Mouse (Mus musculus): ENCODE measurements around the gene Gm13128. TPM values are rescaled to one million over a fixed set of nuclear protein-coding genes. Genes with fewer than 3 reads are reported as not detected.
"Not testable (repeated sequence)": the region's sequence is repeated elsewhere in the genome, so short reads cannot be mapped to it uniquely, and the experiment has no call there.

Gene Gm13128
- not detected for polyA plus RNA-seq (2017; shearing (Covaris generic))

- not testable (repeated sequence) for ATAC-seq
Observed at GRCm38 (mm10) chr4:144329949-144330348, at the start of gene Gm13128. TSS of gene Gm13128 (plus strand) at chr4:144330249.

DNA sequence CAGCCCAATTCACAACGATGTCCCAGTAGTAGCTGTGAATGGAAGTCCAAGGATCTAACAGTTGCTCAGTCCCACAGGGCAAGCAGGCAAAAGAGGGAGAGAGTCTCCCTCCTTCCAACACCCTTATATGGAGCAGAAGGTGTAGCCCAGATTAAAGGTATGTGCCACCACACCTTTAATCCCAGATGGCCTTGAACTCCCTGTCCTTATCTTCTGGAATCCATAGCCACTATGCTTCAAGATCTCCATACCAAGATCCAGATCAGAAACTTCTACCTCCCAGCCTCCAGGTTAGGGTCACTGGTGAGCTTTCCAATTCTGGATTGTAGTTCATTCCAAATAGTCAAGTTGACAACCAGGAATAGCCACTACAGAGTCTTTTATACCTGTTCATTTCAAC lies 49.7 kb upstream of the Gm13128 start, which contains the start of gene Pramel5:
Gene Pramel5 (minus strand): TSS at position 101 of the 400 bp plus-strand sequence.
- not testable (repeated sequence) for ATAC-seq

DNA sequence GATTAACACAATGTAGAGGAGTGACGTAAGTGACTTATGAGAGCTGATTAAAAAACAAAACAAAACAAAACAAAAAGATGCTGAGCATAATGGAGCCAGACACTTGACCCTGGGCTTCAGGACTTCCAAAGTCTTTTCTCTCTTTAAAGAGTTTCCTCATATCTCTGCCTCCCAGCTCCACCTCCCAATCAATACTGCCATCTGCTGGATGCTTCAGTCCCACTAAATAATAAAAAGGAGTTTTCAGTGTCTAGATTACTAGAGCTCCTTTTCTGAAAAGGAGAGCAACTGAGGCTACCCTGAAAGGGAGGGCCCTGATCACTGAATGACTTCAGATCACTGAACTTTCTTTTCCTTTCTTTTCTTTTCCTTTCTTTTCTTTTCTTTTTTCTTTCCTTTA lies 30.6 kb upstream of the Gm13128 start:
- not testable (repeated sequence) for ATAC-seq

DNA sequence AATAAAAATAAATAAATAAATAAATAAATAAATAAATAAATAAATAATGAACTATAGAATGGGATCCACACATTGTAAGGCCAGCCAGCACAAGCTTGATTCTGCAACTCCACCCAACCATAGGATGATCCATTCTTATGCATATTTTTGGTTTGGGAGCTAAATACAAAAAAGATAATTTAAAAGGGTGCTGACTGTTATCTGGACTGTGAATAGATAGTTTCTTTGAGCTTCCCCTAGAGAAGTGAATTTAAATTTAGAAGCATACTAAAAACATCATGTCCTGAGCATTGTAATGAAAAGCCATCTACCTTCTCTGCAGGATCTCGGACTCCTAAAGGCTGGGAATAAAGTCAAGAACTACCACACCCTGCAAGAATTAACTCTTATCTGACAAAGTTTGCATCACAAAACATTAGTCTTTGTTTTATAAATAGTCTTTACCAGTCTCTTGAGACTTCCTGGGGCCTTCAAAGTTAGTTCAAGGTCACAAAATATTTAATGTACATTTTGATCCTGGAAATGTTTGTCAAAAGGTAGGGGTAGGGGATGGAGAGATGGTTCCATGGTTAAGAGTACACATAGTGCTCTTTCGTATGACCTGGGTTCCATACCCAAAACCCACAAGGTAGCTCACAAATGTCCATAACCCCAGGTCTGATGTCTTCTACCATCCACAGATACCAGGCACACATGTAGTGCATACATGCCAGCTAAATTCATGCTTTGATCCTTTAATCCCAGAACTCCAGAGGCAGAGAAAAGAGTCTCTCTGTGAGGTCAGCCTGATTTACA lies 17.2 kb upstream of the Gm13128 start:
- not testable (repeated sequence) for ATAC-seq

- ATAC-seq, result not testable (repeated sequence)
Observed at GRCm38 (mm10) chr4:144335856-144336255, 5.8 kb downstream of the Gm13128 start.

DNA sequence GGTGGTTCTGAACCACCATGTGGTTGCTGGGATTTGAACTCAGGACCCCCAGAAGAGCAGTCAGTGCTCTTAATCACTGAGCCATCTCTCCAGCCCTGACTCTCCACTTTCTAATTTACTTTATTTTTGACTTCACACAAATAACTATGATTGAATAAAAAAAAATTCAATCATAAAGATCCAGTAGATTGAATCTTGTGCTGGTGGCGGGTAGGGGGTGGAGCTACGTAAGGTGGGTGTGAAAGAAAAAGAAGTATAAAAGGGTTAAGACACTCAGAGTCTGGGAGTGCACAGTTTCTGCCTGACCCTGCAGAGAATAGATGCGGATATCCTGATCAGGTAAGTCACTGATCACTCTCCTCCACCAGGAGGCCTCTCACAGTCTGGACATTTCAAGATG lies 27.6 kb downstream of the Gm13128 start, which contains the start of gene Gm13119:
Gene Gm13119 (plus strand): TSS at position 301 of the 400 bp plus-strand sequence.
- ATAC-seq, result not testable (repeated sequence)

DNA sequence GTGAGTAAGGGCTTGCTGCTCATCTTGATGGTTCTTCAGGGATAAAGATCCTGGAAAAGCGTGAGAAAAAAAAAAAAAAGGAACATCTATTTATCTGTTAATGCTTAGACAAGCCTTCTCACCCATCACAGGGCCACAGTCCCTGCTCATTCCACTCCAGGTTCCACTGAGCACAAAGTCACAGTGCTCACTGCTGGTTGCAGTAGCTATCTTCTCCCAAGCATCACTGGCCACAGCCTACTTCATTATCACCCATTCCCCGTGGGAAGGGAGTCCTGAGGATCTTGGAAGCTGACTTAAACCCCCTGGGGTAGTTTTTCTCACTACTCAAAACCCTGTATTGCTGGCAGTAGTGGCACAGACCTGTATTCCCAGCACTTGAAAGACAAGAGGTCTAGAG lies 47.9 kb downstream of the Gm13128 start, which contains the start of gene Pramef20:
Gene Pramef20 (minus strand): TSS at position 23 of the 400 bp plus-strand sequence.
- no peak for ATAC-seq

Other genes with a start within 250 kb of the Gm13128 start
- gene Gm13102, start 223.8 kb upstream of the Gm13128 start, polyA plus RNA-seq (2017; shearing (Covaris generic)), result not detected
- gene Oog3, start 167.6 kb upstream of the Gm13128 start, polyA plus RNA-seq (2017; shearing (Covaris generic)), result not detected
- gene Oog2, start 139.5 kb upstream of the Gm13128 start, polyA plus RNA-seq (2017; shearing (Covaris generic)), result not detected
- gene C87977, start 116.9 kb upstream of the Gm13128 start, polyA plus RNA-seq (2017; shearing (Covaris generic)), result not detected
- gene Pramel5, start 49.8 kb upstream of the Gm13128 start, polyA plus RNA-seq (2017; shearing (Covaris generic)), result not detected
- not detected for gene Gm13119, start 27.7 kb downstream of the Gm13128 start, polyA plus RNA-seq (2017; shearing (Covaris generic))
- gene Pramef20, start 47.7 kb downstream of the Gm13128 start, polyA plus RNA-seq (2017; shearing (Covaris generic)), result not detected
- not detected for gene Pramef12, start 78.2 kb downstream of the Gm13128 start, polyA plus RNA-seq (2017; shearing (Covaris generic))
- not detected for gene 1700012P22Rik, start 108.5 kb downstream of the Gm13128 start, polyA plus RNA-seq (2017; shearing (Covaris generic))
- gene Gm9944, start 123.1 kb downstream of the Gm13128 start, polyA plus RNA-seq (2017; shearing (Covaris generic)), result not detected
- not detected for gene Aadacl3, start 133.5 kb downstream of the Gm13128 start, polyA plus RNA-seq (2017; shearing (Covaris generic))
- gene 9430007A20Rik, start 189.6 kb downstream of the Gm13128 start, polyA plus RNA-seq (2017; shearing (Covaris generic)), result not detected
- gene Gm13124, start 234.9 kb downstream of the Gm13128 start, polyA plus RNA-seq (2017; shearing (Covaris generic)), result not detected

All from activated CD4-positive, CD25-positive, alpha-beta regulatory T cell, adult 4 months (primary cell).